Mouse (Mus musculus) E14TG2a.4 (cell line): ENCODE measurements around the gene Atf2.

Experiments used
- H3K27me3 ChIP-seq: 2 replicates; pipeline ENCODE4 v1.6.1; 2014; ENCODE audit warnings: low read length, control low read depth; ENCODE audit not compliant: insufficient read depth
- H3K36me3 ChIP-seq: 2 replicates; pipeline ENCODE4 v1.6.1; 2014; ENCODE audit warnings: low read length, control low read depth; ENCODE audit not compliant: insufficient read depth
- H3K4me1 ChIP-seq: replicated peaks from 2 replicates; pipeline ENCODE4 v1.6.1; 2014; ENCODE audit warnings: low read depth, low read length, control low read depth
- H3K4me3 ChIP-seq: replicated peaks from 2 replicates; pipeline ENCODE4 v1.5.1; 2014; ENCODE audit warnings: mild to moderate bottlenecking, low read length
- H3K9me3 ChIP-seq: 2 replicates; pipeline ENCODE4 v1.6.1; 2014; ENCODE audit warnings: low read length, control low read depth
- CTCF ChIP-seq: conservative IDR thresholded peaks from 2 replicates; pipeline ENCODE4 v1.5.1; 2014; ENCODE audit warnings: low read length
- NANOG ChIP-seq: IDR thresholded peaks from 2 replicates; pipeline ENCODE4 v1.6.1; 2014; ENCODE audit warnings: borderline replicate concordance, low read length, mixed read lengths
- POU5F1 ChIP-seq: IDR thresholded peaks from 2 replicates; pipeline ENCODE4 v1.6.1; 2014; ENCODE audit warnings: low read length, borderline replicate concordance

Gene Atf2

DNA sequence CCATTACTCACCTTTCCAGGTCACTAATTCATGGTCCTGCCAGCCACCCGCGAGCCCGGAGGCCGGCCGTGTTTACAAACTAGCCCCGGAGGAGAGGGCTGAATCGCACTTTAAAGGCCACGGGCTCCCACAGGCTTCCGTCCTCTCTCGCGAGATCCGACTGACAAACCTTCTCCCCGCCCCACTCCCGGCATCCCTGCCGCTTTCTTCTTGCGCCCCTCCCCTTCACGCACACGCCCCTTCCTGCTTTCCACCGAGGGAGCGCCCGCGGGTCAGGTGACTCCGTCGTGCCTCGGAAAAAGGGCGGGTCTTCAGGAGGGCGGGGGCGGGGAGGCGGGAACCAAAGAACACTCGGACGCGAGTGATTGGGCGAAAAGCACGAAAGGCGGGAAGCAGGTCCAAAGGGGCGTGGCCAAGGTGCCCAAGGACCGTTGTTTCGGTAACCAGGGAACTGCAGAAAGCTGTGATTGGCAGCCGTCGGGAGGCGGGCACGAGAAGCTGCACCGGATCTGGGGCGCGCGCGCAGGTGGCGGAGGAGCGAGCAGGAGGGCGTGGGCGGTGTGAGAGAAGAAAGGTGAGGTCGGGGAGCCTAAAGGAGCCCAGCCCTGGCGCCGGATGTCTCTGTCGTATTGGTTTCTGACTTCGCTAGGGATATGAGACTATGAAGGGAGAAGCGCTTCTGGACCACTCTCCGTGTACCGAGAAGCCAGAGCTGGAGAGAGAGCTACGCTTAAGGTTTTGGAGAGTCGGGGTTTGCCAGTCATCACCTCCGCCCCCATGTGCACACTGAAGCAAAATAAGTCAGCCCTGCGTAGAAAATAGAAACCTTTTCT lies at the start of gene Atf2:
Atf2 (minus strand) TSS at position 176 of the 833 bp plus-strand sequence.
- 0 out of 2 replicates have a peak, but pooled peaks cover 2% of the 10 kb centered on the region for H3K36me3 ChIP-seq
- TF ChIP-seq POU5F1 (no peak), CTCF (no peak), NANOG (no peak)
- H3K27me3 ChIP-seq: no peaks in the 10 kb centered on the region
- H3K4me1 ChIP-seq: peaks cover 28% of the 10 kb centered on the region
- peak within 1 kb of the TSS; percentile 99 for H3K4me3 ChIP-seq
- no peaks in the 10 kb centered on the region for H3K9me3 ChIP-seq

GRCm38 (mm10) chr2:73941281-73941680 lies 48.8 kb upstream of the Atf2 start:
- Histone ChIP-seq H3K4me3 (no peak overlapping the region), H3K36me3 (no peaks in the 10 kb centered on the region), H3K27me3 (peaks cover 3% of the 10 kb centered on the region; the same call in 1 of the 2 replicates), H3K9me3 (peaks cover 10% of the 10 kb centered on the region), H3K4me1 (peaks cover 21% of the 10 kb centered on the region)
- no peak for TF ChIP-seq NANOG
- no peak for TF ChIP-seq POU5F1
- no peak for TF ChIP-seq CTCF

DNA sequence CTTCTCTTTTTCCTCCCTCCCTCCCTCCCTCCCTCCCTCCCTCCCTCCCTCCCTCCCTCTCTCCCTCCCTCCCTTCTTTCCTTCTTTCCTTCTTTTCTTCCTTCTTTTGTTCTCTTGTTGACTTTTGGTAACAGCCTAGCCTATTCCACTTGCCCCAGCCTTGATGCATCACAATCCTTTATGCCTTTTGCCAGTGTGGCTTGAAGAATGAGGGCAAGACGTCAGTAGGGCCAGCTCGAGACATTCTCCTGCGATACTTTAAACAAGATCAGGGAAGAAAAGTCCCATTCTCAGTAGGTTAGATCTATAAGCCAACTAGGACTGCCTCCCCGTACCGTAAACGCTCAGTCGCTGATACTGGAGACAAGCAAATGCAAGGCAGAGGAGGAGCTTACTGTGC lies 48.0 kb upstream of the Atf2 start:
- Histone ChIP-seq H3K4me1 (peaks cover 17% of the 10 kb centered on the region), H3K9me3 (peaks cover 14% of the 10 kb centered on the region), H3K36me3 (no peaks in the 10 kb centered on the region), H3K4me3 (no peak overlapping the region), H3K27me3 (peaks cover 3% of the 10 kb centered on the region; the same call in 1 of the 2 replicates)
- no peak for TF ChIP-seq POU5F1
- no peak for TF ChIP-seq NANOG
- TF ChIP-seq CTCF: no peak

GRCm38 (mm10) chr2:73938896-73939295 lies 46.5 kb upstream of the Atf2 start:
- H3K4me1 ChIP-seq: peaks cover 9% of the 10 kb centered on the region
- no peaks in the 10 kb centered on the region for H3K36me3 ChIP-seq
- peaks cover 14% of the 10 kb centered on the region for H3K9me3 ChIP-seq
- TF ChIP-seq CTCF: no peak
- TF ChIP-seq NANOG: no peak
- TF ChIP-seq POU5F1: no peak
- no peak overlapping the region for H3K4me3 ChIP-seq
- H3K27me3 ChIP-seq: peaks cover 3% of the 10 kb centered on the region; the same call in 1 of the 2 replicates

- H3K9me3 ChIP-seq: peaks cover 14% of the 10 kb centered on the region
- H3K4me1 ChIP-seq: no peaks in the 10 kb centered on the region
- no peaks in the 10 kb centered on the region; the same call in 1 of the 2 replicates for H3K27me3 ChIP-seq
- H3K36me3 ChIP-seq: no peaks in the 10 kb centered on the region
- no peak overlapping the region for H3K4me3 ChIP-seq
- TF ChIP-seq POU5F1 (no peak), NANOG (no peak), CTCF (no peak)
Observed at GRCm38 (mm10) chr2:73932676-73933313, 40.4 kb upstream of the Atf2 start.

DNA sequence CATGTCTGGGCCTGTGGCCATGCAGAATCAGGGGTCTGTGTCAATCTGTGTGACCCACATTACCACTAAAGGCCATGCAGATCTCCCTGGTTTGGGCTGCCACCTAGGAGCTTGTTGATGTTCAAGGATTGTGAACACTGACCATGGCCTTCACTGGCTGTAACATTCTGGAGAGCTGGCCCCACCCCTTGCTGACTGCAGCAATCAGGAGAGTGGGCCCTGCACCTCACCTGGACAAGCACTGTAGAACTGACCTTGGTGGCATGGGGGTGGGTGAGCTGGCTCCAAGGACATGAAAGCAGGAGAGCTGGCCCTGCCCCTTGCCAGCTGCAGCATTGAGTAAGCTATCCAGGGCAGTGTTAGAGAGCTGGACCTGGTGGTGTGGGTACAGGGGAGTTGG lies 35.3 kb upstream of the Atf2 start:
- Histone ChIP-seq H3K27me3 (no peaks in the 10 kb centered on the region; the same call in 1 of the 2 replicates), H3K9me3 (no peaks in the 10 kb centered on the region), H3K4me3 (no peak overlapping the region), H3K4me1 (peaks cover 4% of the 10 kb centered on the region; the same call in 1 of the 2 replicates), H3K36me3 (no peaks in the 10 kb centered on the region)
- no peak for TF ChIP-seq NANOG
- no peak for TF ChIP-seq POU5F1
- TF ChIP-seq CTCF: no peak

GRCm38 (mm10) chr2:73925539-73925938 lies 33.1 kb upstream of the Atf2 start:
- no peaks in the 10 kb centered on the region for H3K9me3 ChIP-seq
- no peak overlapping the region for H3K4me3 ChIP-seq
- H3K4me1 ChIP-seq: peaks cover 4% of the 10 kb centered on the region; the same call in 1 of the 2 replicates
- no peaks in the 10 kb centered on the region for H3K36me3 ChIP-seq
- H3K27me3 ChIP-seq: no peaks in the 10 kb centered on the region
- TF ChIP-seq NANOG: no peak
- TF ChIP-seq POU5F1: no peak
- TF ChIP-seq CTCF: no peak

- Histone ChIP-seq H3K36me3 (no peaks in the 10 kb centered on the region), H3K4me3 (no peak overlapping the region), H3K4me1 (peaks cover 4% of the 10 kb centered on the region; the same call in 1 of the 2 replicates), H3K27me3 (no peaks in the 10 kb centered on the region), H3K9me3 (no peaks in the 10 kb centered on the region)
- TF ChIP-seq NANOG: no peak
- TF ChIP-seq POU5F1: no peak
- TF ChIP-seq CTCF: peak; percentile 17
Observed at GRCm38 (mm10) chr2:73925089-73925488, 32.6 kb upstream of the Atf2 start.
